Mouse (Mus musculus) CH12.LX (cell line): ENCODE results near the gene Rbm3. TPM values are rescaled to one million over a fixed set of nuclear protein-coding genes. Genes with fewer than 3 reads are reported as not detected.
"Not testable (repeated sequence)": the region's sequence is repeated elsewhere in the genome, so short reads cannot be mapped to it uniquely, and the experiment has no call there.

Experiments
- DNase-seq: peaks from one replicate; pipeline ENCODE4 v3.0.0-alpha.2; 2013; ENCODE audit errors: extremely low read depth
- H3K27ac ChIP-seq: 2 replicates; pipeline ENCODE4 v1.5.1; 2012; ENCODE audit warnings: low read depth, mild to moderate bottlenecking, control low read depth, moderate library complexity; ENCODE audit not compliant: insufficient read depth
- H3K27me3 ChIP-seq: replicated peaks from 2 replicates; pipeline ENCODE3; 2012; ENCODE audit warnings: inconsistent platforms
- H3K36me3 ChIP-seq, 2 experiments: replicated peaks in 1 of 2; 2 replicates each; pipeline versions ENCODE3 to v1.6.1; 2012; ENCODE audit warnings: inconsistent platforms in 1 of 2, low read length in 1 of 2, mild to moderate bottlenecking in 1 of 2, mixed read lengths in 1 of 2, moderate library complexity in 1 of 2; ENCODE audit not compliant: control insufficient read depth in 1 of 2, insufficient read depth in 1 of 2
- H3K4me1 ChIP-seq, 2 experiments: 2 replicates each; pipeline ENCODE4 v1.6.1; 2012; ENCODE audit warnings: inconsistent platforms in 1 of 2, moderate library complexity in 1 of 2; ENCODE audit not compliant: insufficient read depth in 2 of 2, control insufficient read depth in 1 of 2
- H3K4me2 ChIP-seq: 2 replicates; pipeline ENCODE4 v1.6.1; 2012; ENCODE audit warnings: low read depth, mild to moderate bottlenecking, control low read depth; ENCODE audit not compliant: poor library complexity, insufficient read depth, severe bottlenecking
- H3K4me3 ChIP-seq, 3 experiments: fragments of 150-350 bp in 1 of 3; sonication (generic) in 1 of 3; replicated peaks in 1 of 3; 2 replicates each; pipeline versions ENCODE3 to v1.5.1; 2011 to 2012; ENCODE audit warnings: low read depth in 2 of 3, low read length in 2 of 3, mild to moderate bottlenecking in 2 of 3, moderate library complexity in 2 of 3, control low read depth in 1 of 3, improper control_type of control experiment in 1 of 3, inconsistent platforms in 1 of 3, mixed read lengths in 1 of 3; ENCODE audit not compliant: poor library complexity in 1 of 3
- H3K79me2 ChIP-seq: replicated peaks from 2 replicates; pipeline ENCODE4 v1.6.1; 2012; ENCODE audit warnings: mild to moderate bottlenecking, moderate library complexity; ENCODE audit not compliant: control insufficient read depth, poor library complexity, insufficient read depth, severe bottlenecking; ENCODE audit errors: extremely low read depth
- H3K9ac ChIP-seq: 2 replicates; pipeline ENCODE4 v1.6.1; 2012; ENCODE audit warnings: low read depth, mild to moderate bottlenecking, control low read depth, moderate library complexity; ENCODE audit not compliant: insufficient read depth
- H3K9me3 ChIP-seq: replicated peaks from 2 replicates; pipeline ENCODE3; 2012; ENCODE audit warnings: low read length, inconsistent platforms, mixed read lengths
- CHD1 ChIP-seq: IDR thresholded peaks from 2 replicates; pipeline ENCODE4 v1.6.1; 2012; ENCODE audit warnings: low read depth, low read length, improper control_type of control experiment, inconsistent platforms
- CHD2 ChIP-seq: IDR thresholded peaks from 2 replicates; pipeline ENCODE4 v1.6.1; 2011; ENCODE audit warnings: low read length, improper control_type of control experiment
- E2F4 ChIP-seq: IDR thresholded peaks from 2 replicates; pipeline ENCODE4 v1.6.1; 2011; ENCODE audit warnings: low read depth, low read length, improper control_type of control experiment; ENCODE audit not compliant: insufficient replicate concordance
- ELF1 ChIP-seq: IDR thresholded peaks from 2 replicates; pipeline ENCODE4 v1.6.1; 2014; ENCODE audit warnings: low read depth, mild to moderate bottlenecking, inconsistent platforms, low read length, improper control_type of control experiment
- ETS1 ChIP-seq: conservative IDR thresholded peaks from 2 replicates; pipeline ENCODE4 v1.6.1; 2012; ENCODE audit warnings: low read depth, mild to moderate bottlenecking, inconsistent platforms, low read length, improper control_type of control experiment, moderate library complexity
- GABPA ChIP-seq: IDR thresholded peaks from 2 replicates; pipeline ENCODE4 v1.6.1; 2012; ENCODE audit warnings: low read depth, low read length, improper control_type of control experiment, inconsistent platforms; ENCODE audit not compliant: insufficient replicate concordance
- HCFC1 ChIP-seq: IDR thresholded peaks from 2 replicates; pipeline ENCODE4 v1.6.1; 2012; ENCODE audit warnings: low read depth, mild to moderate bottlenecking, inconsistent platforms, low read length, improper control_type of control experiment
- IRF4 ChIP-seq: IDR thresholded peaks from 2 replicates; pipeline ENCODE4 v1.6.1; 2014; ENCODE audit warnings: low read depth, mild to moderate bottlenecking, inconsistent platforms, low read length, improper control_type of control experiment
- JUN ChIP-seq: IDR thresholded peaks from 2 replicates; pipeline ENCODE4 v1.6.1; 2011; ENCODE audit warnings: low read depth, mild to moderate bottlenecking, low read length, improper control_type of control experiment, moderate library complexity; ENCODE audit not compliant: insufficient read depth
- JUND ChIP-seq: conservative IDR thresholded peaks from 2 replicates; pipeline ENCODE4 v1.6.1; 2011; ENCODE audit warnings: low read depth, low read length, improper control_type of control experiment
- KAT2A ChIP-seq: IDR thresholded peaks from 2 replicates; pipeline ENCODE4 v1.6.1; 2012; ENCODE audit warnings: low read length, improper control_type of control experiment, inconsistent platforms; ENCODE audit not compliant: insufficient replicate concordance
- MAFK ChIP-seq: IDR thresholded peaks from 2 replicates; pipeline ENCODE4 v1.6.1; 2011; ENCODE audit warnings: low read length, improper control_type of control experiment; ENCODE audit not compliant: insufficient replicate concordance
- MAZ ChIP-seq: IDR thresholded peaks from 2 replicates; pipeline ENCODE4 v1.6.1; 2012; ENCODE audit warnings: low read depth, mild to moderate bottlenecking, inconsistent platforms, low read length, improper control_type of control experiment, moderate library complexity
- MEF2A ChIP-seq: IDR thresholded peaks from 2 replicates; pipeline ENCODE4 v1.6.1; 2014; ENCODE audit warnings: low read depth, mild to moderate bottlenecking, inconsistent platforms, low read length, improper control_type of control experiment, borderline replicate concordance
- MXI1 ChIP-seq: IDR thresholded peaks from 2 replicates; pipeline ENCODE4 v1.6.1; 2011; ENCODE audit warnings: mild to moderate bottlenecking, low read depth, low read length, improper control_type of control experiment
- MYC ChIP-seq: IDR thresholded peaks from 2 replicates; pipeline ENCODE4 v1.6.1; 2011; ENCODE audit warnings: low read depth, mild to moderate bottlenecking, improper control_type of control experiment, low read length
- NELFE ChIP-seq: IDR thresholded peaks from 2 replicates; pipeline ENCODE4 v1.6.1; 2011; ENCODE audit warnings: low read depth, low read length, improper control_type of control experiment
- NRF1 ChIP-seq: IDR thresholded peaks from 2 replicates; pipeline ENCODE4 v1.6.1; 2014; ENCODE audit warnings: low read depth, mild to moderate bottlenecking, inconsistent platforms, low read length, improper control_type of control experiment, moderate library complexity
- PAX5 ChIP-seq: IDR thresholded peaks from 2 replicates; pipeline ENCODE4 v1.6.1; 2012; ENCODE audit warnings: low read length, inconsistent platforms, mixed read lengths
- POLR2A ChIP-seq: IDR thresholded peaks from 2 replicates; pipeline ENCODE4 v1.6.1; 2011; ENCODE audit warnings: low read depth, mild to moderate bottlenecking, improper control_type of control experiment, low read length
- POLR2AphosphoS2 ChIP-seq: IDR thresholded peaks from 2 replicates; pipeline ENCODE4 v1.6.1; 2011; ENCODE audit warnings: low read depth, low read length, improper control_type of control experiment
- RAD21 ChIP-seq: IDR thresholded peaks from 2 replicates; pipeline ENCODE4 v1.6.1; 2011; ENCODE audit warnings: low read depth, mild to moderate bottlenecking, low read length, improper control_type of control experiment, moderate library complexity
- RCOR1 ChIP-seq: conservative IDR thresholded peaks from 2 replicates; pipeline ENCODE4 v1.6.1; 2012; ENCODE audit warnings: low read depth, mild to moderate bottlenecking, inconsistent platforms, low read length, improper control_type of control experiment
- SIN3A ChIP-seq: IDR thresholded peaks from 2 replicates; pipeline ENCODE4 v1.6.1; 2012; ENCODE audit warnings: low read length, improper control_type of control experiment, inconsistent platforms
- SMC3 ChIP-seq: IDR thresholded peaks from 2 replicates; pipeline ENCODE4 v1.6.1; 2011; ENCODE audit warnings: low read depth, low read length, improper control_type of control experiment
- TBP ChIP-seq: conservative IDR thresholded peaks from 2 replicates; pipeline ENCODE4 v1.6.1; 2011; ENCODE audit warnings: low read depth, low read length, improper control_type of control experiment
- TCF12 ChIP-seq: IDR thresholded peaks from 2 replicates; pipeline ENCODE4 v1.6.1; 2014; ENCODE audit warnings: low read depth, mild to moderate bottlenecking, inconsistent platforms, low read length, improper control_type of control experiment
- UBTF ChIP-seq: IDR thresholded peaks from 2 replicates; pipeline ENCODE4 v1.6.1; 2012; ENCODE audit warnings: low read depth, mild to moderate bottlenecking, inconsistent platforms, low read length, improper control_type of control experiment, moderate library complexity
- ZC3H11A ChIP-seq: IDR thresholded peaks from 2 replicates; pipeline ENCODE4 v1.6.1; 2012; ENCODE audit warnings: low read depth, mild to moderate bottlenecking, inconsistent platforms, low read length, improper control_type of control experiment
- ZKSCAN1 ChIP-seq: IDR thresholded peaks from 2 replicates; pipeline ENCODE4 v1.6.1; 2012; ENCODE audit warnings: low read depth, inconsistent platforms, low read length, improper control_type of control experiment, borderline replicate concordance
- ZMIZ1 ChIP-seq: IDR thresholded peaks from 2 replicates; pipeline ENCODE4 v1.6.1; 2012; ENCODE audit warnings: low read depth, mild to moderate bottlenecking, inconsistent platforms, low read length, improper control_type of control experiment
- ZNF384 ChIP-seq: IDR thresholded peaks from 2 replicates; pipeline ENCODE4 v1.6.1; 2012; ENCODE audit warnings: low read depth, low read length, improper control_type of control experiment, inconsistent platforms
- dilution Hi-C: fragments of 300-500 bp; cut with MboI; formaldehyde crosslinking; loops from 2 replicates; pipeline ENCODE4 v1.14.3; 2020; ENCODE audit warnings: low sequenced_read_pairs; ENCODE audit not compliant: extremely low pct_unique_long_range_greater_than_20kb, extremely low pct_ligation_motif_present
- in situ Hi-C: fragments of 300-500 bp; cut with MboI; formaldehyde crosslinking; loops from 3 replicates; pipeline ENCODE4 v1.14.3; 2019; ENCODE audit warnings: low sequenced_read_pairs, low pct_ligation_motif_present, low pct_unique_long_range_greater_than_20kb, mixed read lengths
- polyA plus RNA-seq: library from polyadenylated mRNA; unstranded; fragments of >175 nt; gene quantifications from 2 replicates; pipeline ENCODE4 v1.2.1, GENCODE M21; 2012; ENCODE audit warnings: low read depth; ENCODE audit not compliant: insufficient read length
- total RNA-seq, 2 experiments: library from RNA; depleted of rRNA; stranded (reverse); fragments of 300-350 nt in 1 of 2; fragments of >200 nt in 1 of 2; gene quantifications; 2 replicates each; pipeline ENCODE4 v1.2.3; 2012 to 2014

Gene Rbm3
- total and polyA plus RNA-seq, 3 experiments: 681 to 2,152 (median 778) TPM

DNA sequence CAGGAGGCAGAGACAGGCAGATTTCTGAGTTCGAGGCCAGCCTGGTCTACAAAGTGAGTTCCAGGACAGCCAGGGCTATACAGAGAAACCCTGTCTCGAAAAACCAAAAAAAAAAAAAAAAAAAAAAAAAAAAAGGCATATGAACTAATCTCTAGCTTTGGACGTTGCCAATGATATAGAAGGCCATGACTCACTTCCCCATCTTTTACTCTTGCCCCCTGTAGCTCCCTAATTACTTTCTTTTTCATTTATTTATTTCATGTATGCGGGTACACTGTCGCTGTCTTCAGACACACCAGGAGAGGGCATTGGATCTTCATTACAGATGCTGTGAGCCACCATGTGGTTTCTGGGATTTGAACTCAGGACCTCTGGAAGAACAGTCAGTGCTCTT, 54.7 kb downstream of the Rbm3 start:
- TF ChIP-seq ZNF384: peak; percentile 44
- Histone ChIP-seq H3K9ac (peak overlapping the region; percentile 59; the same call in 1 of the 2 replicates), H3K4me3 (peak overlapping the region in 2 of 3 experiments; percentile 59 to 61), H3K36me3 (peaks cover 15 to 29% of the 10 kb centered on the region in 2 experiments), H3K27ac (peak overlapping the region; percentile 80), H3K79me2 (peaks cover 12% of the 10 kb centered on the region), H3K4me2 (peak overlapping the region; percentile 75)
- H3K9me3 ChIP-seq, dilution Hi-C loops, H3K27me3 ChIP-seq, H3K4me1 ChIP-seq, DNase-seq, in situ Hi-C loops: not testable (repeated sequence)

DNA sequence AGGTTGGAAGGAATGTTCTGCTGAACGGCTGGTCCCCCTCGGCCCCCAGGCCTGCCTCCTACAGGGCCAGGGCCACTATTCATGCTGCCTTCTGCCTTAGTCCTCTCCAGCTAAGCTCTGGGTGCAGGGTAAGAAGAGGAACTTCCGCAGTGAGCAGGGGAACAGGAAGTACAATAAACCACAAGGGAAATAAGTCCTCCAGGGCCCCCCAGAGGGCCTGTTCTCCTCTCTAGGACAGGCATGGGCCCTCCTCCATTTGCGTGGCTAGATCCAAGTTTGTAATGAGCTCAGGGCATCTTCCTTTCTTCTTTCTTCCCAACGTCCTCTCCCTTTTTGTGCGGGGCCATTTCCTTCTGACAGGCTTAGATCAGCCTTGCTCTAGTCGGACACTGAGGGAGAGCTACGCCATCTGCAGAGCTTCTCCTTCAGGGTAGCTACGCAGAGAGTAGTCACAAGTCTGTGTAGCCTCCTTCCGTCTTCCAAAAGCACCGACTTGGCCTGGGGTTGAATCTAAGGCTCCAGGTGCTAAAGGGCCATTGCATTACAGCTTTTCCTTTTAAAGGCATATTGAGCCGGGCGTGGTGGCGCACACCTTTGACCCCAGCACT, 55.2 kb downstream of the Rbm3 start, which contains the start of gene Was:
Was (minus strand) TSS at position 153 of the 608 bp plus-strand sequence.
- Histone ChIP-seq H3K79me2 (peaks cover 12% of the 10 kb centered on the region), H3K9me3 (no peaks in the 10 kb centered on the region), H3K27ac (peak within 1 kb of the TSS; percentile 80), H3K36me3 (peaks cover 20 to 34% of the 10 kb centered on the region in 2 experiments), H3K27me3 (no peaks in the 10 kb centered on the region), H3K4me3 (peak within 1 kb of the TSS; percentile 59 to 62 (median 61)), H3K4me1 (peaks cover 2 to 9% of the 10 kb centered on the region in 2 experiments; a peak in 1 of 4 replicates), H3K4me2 (peak within 1 kb of the TSS; percentile 75), H3K9ac (peak within 1 kb of the TSS; percentile 59)
- dilution Hi-C loops (no loop called here), in situ Hi-C loops (no loop called here)
- DNase-seq: peak; percentile 72
- no peak for TF ChIP-seq CHD1
- TF ChIP-seq ELF1: peak; percentile 85
- no peak for TF ChIP-seq KAT2A
- no peak for TF ChIP-seq NRF1
- TF ChIP-seq MYC: 0 out of 2 replicates have a peak, but pooled peaks have one; percentile 9
- TF ChIP-seq ZKSCAN1: no peak
- TF ChIP-seq TBP: peak; percentile 80
- no peak for TF ChIP-seq MAFK
- TF ChIP-seq HCFC1: peak; percentile 70
- no peak for TF ChIP-seq JUN
- no peak for TF ChIP-seq ETS1
- no peak; the same call in 1 of the 2 replicates for TF ChIP-seq ZMIZ1
- no peak for TF ChIP-seq IRF4
- no peak for TF ChIP-seq RCOR1
- no peak for TF ChIP-seq UBTF
- no peak for TF ChIP-seq JUND
- TF ChIP-seq TCF12: peak; percentile 45; the same call in 1 of the 2 replicates
- TF ChIP-seq MEF2A: no peak
- TF ChIP-seq GABPA: no peak
- TF ChIP-seq MXI1: no peak
- TF ChIP-seq CHD2: no peak
- no peak for TF ChIP-seq MAZ
- peak; percentile 71 for TF ChIP-seq SIN3A
- TF ChIP-seq NELFE: peak; percentile 70
- TF ChIP-seq PAX5: no peak
- TF ChIP-seq E2F4: no peak
- peak; percentile 77 for TF ChIP-seq POLR2A
- TF ChIP-seq RAD21: no peak
- no peak for TF ChIP-seq SMC3
- TF ChIP-seq ZC3H11A: no peak
- no peak for TF ChIP-seq POLR2AphosphoS2
